Mouse (Mus musculus) CH12.LX (cell line): ENCODE results near the gene Sec1. TPM values are rescaled to one million over a fixed set of nuclear protein-coding genes. Genes with fewer than 3 reads are reported as not detected.

Experiments
- DNase-seq: peaks from one replicate; pipeline ENCODE4 v3.0.0-alpha.2; 2013; ENCODE audit errors: extremely low read depth
- H3K27ac ChIP-seq: 2 replicates; pipeline ENCODE4 v1.5.1; 2012; ENCODE audit warnings: low read depth, mild to moderate bottlenecking, control low read depth, moderate library complexity; ENCODE audit not compliant: insufficient read depth
- H3K27me3 ChIP-seq: replicated peaks from 2 replicates; pipeline ENCODE3; 2012; ENCODE audit warnings: inconsistent platforms
- H3K36me3 ChIP-seq, 2 experiments: replicated peaks in 1 of 2; 2 replicates each; pipeline versions ENCODE3 to v1.6.1; 2012; ENCODE audit warnings: inconsistent platforms in 1 of 2, low read length in 1 of 2, mild to moderate bottlenecking in 1 of 2, mixed read lengths in 1 of 2, moderate library complexity in 1 of 2; ENCODE audit not compliant: control insufficient read depth in 1 of 2, insufficient read depth in 1 of 2
- H3K4me1 ChIP-seq, 2 experiments: 2 replicates each; pipeline ENCODE4 v1.6.1; 2012; ENCODE audit warnings: inconsistent platforms in 1 of 2, moderate library complexity in 1 of 2; ENCODE audit not compliant: insufficient read depth in 2 of 2, control insufficient read depth in 1 of 2
- H3K4me2 ChIP-seq: 2 replicates; pipeline ENCODE4 v1.6.1; 2012; ENCODE audit warnings: low read depth, mild to moderate bottlenecking, control low read depth; ENCODE audit not compliant: poor library complexity, insufficient read depth, severe bottlenecking
- H3K4me3 ChIP-seq, 3 experiments: fragments of 150-350 bp in 1 of 3; sonication (generic) in 1 of 3; replicated peaks in 1 of 3; 2 replicates each; pipeline versions ENCODE3 to v1.5.1; 2011 to 2012; ENCODE audit warnings: low read depth in 2 of 3, low read length in 2 of 3, mild to moderate bottlenecking in 2 of 3, moderate library complexity in 2 of 3, control low read depth in 1 of 3, improper control_type of control experiment in 1 of 3, inconsistent platforms in 1 of 3, mixed read lengths in 1 of 3; ENCODE audit not compliant: poor library complexity in 1 of 3
- H3K79me2 ChIP-seq: replicated peaks from 2 replicates; pipeline ENCODE4 v1.6.1; 2012; ENCODE audit warnings: mild to moderate bottlenecking, moderate library complexity; ENCODE audit not compliant: control insufficient read depth, poor library complexity, insufficient read depth, severe bottlenecking; ENCODE audit errors: extremely low read depth
- H3K9ac ChIP-seq: 2 replicates; pipeline ENCODE4 v1.6.1; 2012; ENCODE audit warnings: low read depth, mild to moderate bottlenecking, control low read depth, moderate library complexity; ENCODE audit not compliant: insufficient read depth
- H3K9me3 ChIP-seq: replicated peaks from 2 replicates; pipeline ENCODE3; 2012; ENCODE audit warnings: low read length, inconsistent platforms, mixed read lengths
- CHD1 ChIP-seq: IDR thresholded peaks from 2 replicates; pipeline ENCODE4 v1.6.1; 2012; ENCODE audit warnings: low read depth, low read length, improper control_type of control experiment, inconsistent platforms
- E2F4 ChIP-seq: IDR thresholded peaks from 2 replicates; pipeline ENCODE4 v1.6.1; 2011; ENCODE audit warnings: low read depth, low read length, improper control_type of control experiment; ENCODE audit not compliant: insufficient replicate concordance
- ELF1 ChIP-seq: IDR thresholded peaks from 2 replicates; pipeline ENCODE4 v1.6.1; 2014; ENCODE audit warnings: low read depth, mild to moderate bottlenecking, inconsistent platforms, low read length, improper control_type of control experiment
- EP300 ChIP-seq: IDR thresholded peaks from 2 replicates; pipeline ENCODE4 v1.6.1; 2011; ENCODE audit warnings: low read length, improper control_type of control experiment
- ETS1 ChIP-seq: conservative IDR thresholded peaks from 2 replicates; pipeline ENCODE4 v1.6.1; 2012; ENCODE audit warnings: low read depth, mild to moderate bottlenecking, inconsistent platforms, low read length, improper control_type of control experiment, moderate library complexity
- GABPA ChIP-seq: IDR thresholded peaks from 2 replicates; pipeline ENCODE4 v1.6.1; 2012; ENCODE audit warnings: low read depth, low read length, improper control_type of control experiment, inconsistent platforms; ENCODE audit not compliant: insufficient replicate concordance
- HCFC1 ChIP-seq: IDR thresholded peaks from 2 replicates; pipeline ENCODE4 v1.6.1; 2012; ENCODE audit warnings: low read depth, mild to moderate bottlenecking, inconsistent platforms, low read length, improper control_type of control experiment
- JUND ChIP-seq: conservative IDR thresholded peaks from 2 replicates; pipeline ENCODE4 v1.6.1; 2011; ENCODE audit warnings: low read depth, low read length, improper control_type of control experiment
- MAX ChIP-seq: IDR thresholded peaks from 2 replicates; pipeline ENCODE4 v1.6.1; 2011; ENCODE audit warnings: low read length, improper control_type of control experiment
- MEF2A ChIP-seq: IDR thresholded peaks from 2 replicates; pipeline ENCODE4 v1.6.1; 2014; ENCODE audit warnings: low read depth, mild to moderate bottlenecking, inconsistent platforms, low read length, improper control_type of control experiment, borderline replicate concordance
- MXI1 ChIP-seq: IDR thresholded peaks from 2 replicates; pipeline ENCODE4 v1.6.1; 2011; ENCODE audit warnings: mild to moderate bottlenecking, low read depth, low read length, improper control_type of control experiment
- NRF1 ChIP-seq: IDR thresholded peaks from 2 replicates; pipeline ENCODE4 v1.6.1; 2014; ENCODE audit warnings: low read depth, mild to moderate bottlenecking, inconsistent platforms, low read length, improper control_type of control experiment, moderate library complexity
- PAX5 ChIP-seq: IDR thresholded peaks from 2 replicates; pipeline ENCODE4 v1.6.1; 2012; ENCODE audit warnings: low read length, inconsistent platforms, mixed read lengths
- POLR2AphosphoS2 ChIP-seq: IDR thresholded peaks from 2 replicates; pipeline ENCODE4 v1.6.1; 2011; ENCODE audit warnings: low read depth, low read length, improper control_type of control experiment
- RAD21 ChIP-seq: IDR thresholded peaks from 2 replicates; pipeline ENCODE4 v1.6.1; 2011; ENCODE audit warnings: low read depth, mild to moderate bottlenecking, low read length, improper control_type of control experiment, moderate library complexity
- TBP ChIP-seq: conservative IDR thresholded peaks from 2 replicates; pipeline ENCODE4 v1.6.1; 2011; ENCODE audit warnings: low read depth, low read length, improper control_type of control experiment
- TCF12 ChIP-seq: IDR thresholded peaks from 2 replicates; pipeline ENCODE4 v1.6.1; 2014; ENCODE audit warnings: low read depth, mild to moderate bottlenecking, inconsistent platforms, low read length, improper control_type of control experiment
- UBTF ChIP-seq: IDR thresholded peaks from 2 replicates; pipeline ENCODE4 v1.6.1; 2012; ENCODE audit warnings: low read depth, mild to moderate bottlenecking, inconsistent platforms, low read length, improper control_type of control experiment, moderate library complexity
- ZNF384 ChIP-seq: IDR thresholded peaks from 2 replicates; pipeline ENCODE4 v1.6.1; 2012; ENCODE audit warnings: low read depth, low read length, improper control_type of control experiment, inconsistent platforms
- dilution Hi-C: fragments of 300-500 bp; cut with MboI; formaldehyde crosslinking; loops from 2 replicates; pipeline ENCODE4 v1.14.3; 2020; ENCODE audit warnings: low sequenced_read_pairs; ENCODE audit not compliant: extremely low pct_unique_long_range_greater_than_20kb, extremely low pct_ligation_motif_present
- in situ Hi-C: fragments of 300-500 bp; cut with MboI; formaldehyde crosslinking; loops from 3 replicates; pipeline ENCODE4 v1.14.3; 2019; ENCODE audit warnings: low sequenced_read_pairs, low pct_ligation_motif_present, low pct_unique_long_range_greater_than_20kb, mixed read lengths
- polyA plus RNA-seq: library from polyadenylated mRNA; unstranded; fragments of >175 nt; gene quantifications from 2 replicates; pipeline ENCODE4 v1.2.1, GENCODE M21; 2012; ENCODE audit warnings: low read depth; ENCODE audit not compliant: insufficient read length
- total RNA-seq, 2 experiments: library from RNA; depleted of rRNA; stranded (reverse); fragments of 300-350 nt in 1 of 2; fragments of >200 nt in 1 of 2; gene quantifications; 2 replicates each; pipeline ENCODE4 v1.2.3; 2012 to 2014

Gene Sec1
- total and polyA plus RNA-seq, 3 experiments = 0.08 to 0.33 (median 0.26) TPM

GRCm38 (mm10) chr7:45716460-45716857, 22.3 kb upstream of the Sec1 start:
- peak overlapping the region; percentile 91 for H3K9ac ChIP-seq
- DNase-seq = no peak
- H3K27me3 ChIP-seq = no peaks in the 10 kb centered on the region
- in situ Hi-C loops (no loop called here), dilution Hi-C loops (no loop called here)
- H3K36me3 ChIP-seq = peaks cover 46 to 64% of the 10 kb centered on the region in 2 experiments
- H3K27ac ChIP-seq = peak overlapping the region; percentile 38; the same call in 1 of the 2 replicates
- H3K9me3 ChIP-seq = no peaks in the 10 kb centered on the region
- TF ChIP-seq EP300 = no peak
- no peak for TF ChIP-seq JUND
- no peak for TF ChIP-seq GABPA
- no peak for TF ChIP-seq RAD21
- no peak for TF ChIP-seq UBTF
- TF ChIP-seq MXI1 = no peak
- no peak for TF ChIP-seq NRF1
- no peak for TF ChIP-seq TCF12
- no peak for TF ChIP-seq E2F4
- no peak for TF ChIP-seq POLR2AphosphoS2
- no peak for TF ChIP-seq ZNF384
- no peak for TF ChIP-seq HCFC1
- TF ChIP-seq TBP = no peak
- no peak for TF ChIP-seq ETS1
- no peak for TF ChIP-seq PAX5
- TF ChIP-seq CHD1 = no peak
- no peak for TF ChIP-seq MEF2A
- no peak for TF ChIP-seq MAX
- TF ChIP-seq ELF1 = no peak
- peaks cover 7 to 41% of the 10 kb centered on the region in 2 experiments; a peak in 3 of 4 replicates for H3K4me1 ChIP-seq
- H3K4me2 ChIP-seq = peak overlapping the region; percentile 89
- H3K4me3 ChIP-seq = peak overlapping the region; percentile 77 to 100 (median 92)
- H3K79me2 ChIP-seq = peaks cover 47% of the 10 kb centered on the region

DNA sequence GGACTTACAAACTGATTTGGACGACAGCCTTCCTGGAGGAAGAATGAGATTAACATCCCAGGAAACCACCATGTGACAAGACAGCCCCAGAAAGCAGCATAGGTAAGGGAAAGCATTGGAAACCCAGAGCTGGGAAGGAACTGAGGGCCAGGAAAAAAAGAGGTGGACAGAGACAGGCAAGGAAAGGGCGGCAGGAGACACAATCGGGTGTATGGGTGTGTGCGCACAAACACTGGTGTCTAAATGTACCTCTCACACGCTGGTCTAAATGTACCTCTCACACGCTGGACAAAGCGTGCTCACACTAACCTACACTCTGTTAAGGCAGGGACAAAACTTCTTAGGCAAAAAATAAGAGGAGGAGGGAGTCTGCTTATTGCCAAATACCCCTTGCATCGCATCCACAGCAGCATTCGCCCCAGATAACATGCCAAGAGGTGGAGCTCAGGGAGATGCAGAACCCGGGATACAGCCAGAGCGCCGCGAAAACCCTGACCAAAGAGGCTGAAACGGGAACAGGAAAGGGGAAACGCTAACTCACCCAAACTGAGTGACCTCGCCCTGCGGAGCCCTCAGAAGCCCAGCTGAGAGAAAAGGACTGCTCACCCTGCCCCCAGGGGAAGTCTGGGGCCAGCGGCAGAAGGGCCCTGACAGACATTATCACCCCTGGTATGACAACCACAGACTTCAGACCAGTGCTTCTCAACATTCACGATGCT, 21.7 kb upstream of the Sec1 start:
- no peaks in the 10 kb centered on the region for H3K9me3 ChIP-seq
- peaks cover 47% of the 10 kb centered on the region for H3K79me2 ChIP-seq
- DNase-seq = no peak
- in situ Hi-C loops (no loop called here), dilution Hi-C loops (no loop called here)
- peaks cover 6 to 37% of the 10 kb centered on the region in 2 experiments; a peak in 3 of 4 replicates for H3K4me1 ChIP-seq
- TF ChIP-seq HCFC1 = no peak
- TF ChIP-seq MAX = 0 out of 2 replicates have a peak, but pooled peaks have one; percentile 11
- H3K27me3 ChIP-seq = no peaks in the 10 kb centered on the region
- H3K4me2 ChIP-seq = peak overlapping the region; percentile 89
- peak overlapping the region; percentile 38 for H3K27ac ChIP-seq
- H3K36me3 ChIP-seq = peaks cover 47 to 64% of the 10 kb centered on the region in 2 experiments
- H3K4me3 ChIP-seq = peak overlapping the region; percentile 77 to 100 (median 92)
- H3K9ac ChIP-seq = peak overlapping the region; percentile 91; the same call in 1 of the 2 replicates
